Mouse (Mus musculus): ENCODE data around the gene Mrto4. TPM values are rescaled to one million over a fixed set of nuclear protein-coding genes. Genes with fewer than 3 reads are reported as not detected.
A peak's percentile ranks its signal among the peaks of the same experiment; 100 is the strongest.

Gene Mrto4
- polyA plus RNA-seq, 1 experiment = 192 TPM

DNA sequence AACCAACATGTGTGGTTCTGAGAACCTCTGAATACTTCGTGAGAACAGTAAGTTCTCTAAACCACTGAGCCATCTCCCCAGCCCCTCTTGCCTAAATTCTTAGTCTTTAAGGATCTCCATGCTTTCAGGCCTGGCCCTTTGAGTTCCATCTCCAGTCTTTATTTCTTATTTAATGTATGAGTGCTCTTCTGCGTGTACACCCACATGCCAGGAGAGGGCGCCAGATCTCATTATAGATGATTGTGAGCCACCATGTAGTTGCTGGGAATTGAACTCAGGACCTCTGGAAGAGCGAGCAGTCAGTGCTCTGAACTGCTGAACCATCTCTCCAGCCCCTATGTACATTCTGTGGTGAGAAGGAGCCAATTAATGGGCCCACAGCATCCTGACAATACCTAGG is 39.7 kb downstream of the Mrto4 start:
- no peaks in the 10 kb centered on the region for H3K36me3 ChIP-seq (ENCODE audit: control insufficient read depth, insufficient read depth)
- H3K4me3 ChIP-seq (ENCODE audit: insufficient read depth, poor library complexity, severe bottlenecking) = no peak overlapping the region
- no peak for TF ChIP-seq USF1 (IDR thresholded peaks at IDR 0.05; ENCODE audit: low read depth)
- no peak for TF ChIP-seq MYOG (IDR thresholded peaks at IDR 0.05; ENCODE audit: control insufficient read depth, extremely low read depth, insufficient read length)
- TF ChIP-seq MAX (IDR thresholded peaks at IDR 0.05) = no peak
- no peak for TF ChIP-seq MYOD1 (IDR thresholded peaks at IDR 0.05; ENCODE audit: control insufficient read depth, insufficient read length, low read depth)
- TF ChIP-seq CEBPB (IDR thresholded peaks at IDR 0.05; ENCODE audit: low read depth) = no peak
- no peak for TF ChIP-seq CTCF (IDR thresholded peaks at IDR 0.05; ENCODE audit: control insufficient read depth, insufficient read depth, insufficient read length)
- TF ChIP-seq FOSL1 (IDR thresholded peaks at IDR 0.05; ENCODE audit: insufficient read depth, low read length, poor library complexity, severe bottlenecking) = no peak
- no peak overlapping the region for H3ac ChIP-seq (ENCODE audit: control insufficient read depth, insufficient read length, low read depth)
- no peaks in the 10 kb centered on the region for H3K27me3 ChIP-seq (ENCODE audit: control insufficient read depth, insufficient read depth, insufficient read length)
- no peaks in the 10 kb centered on the region for H3K79me3 ChIP-seq (ENCODE audit: low read depth)
- H3K79me2 ChIP-seq (ENCODE audit: control insufficient read depth, insufficient read depth) = no peaks in the 10 kb centered on the region

DNA sequence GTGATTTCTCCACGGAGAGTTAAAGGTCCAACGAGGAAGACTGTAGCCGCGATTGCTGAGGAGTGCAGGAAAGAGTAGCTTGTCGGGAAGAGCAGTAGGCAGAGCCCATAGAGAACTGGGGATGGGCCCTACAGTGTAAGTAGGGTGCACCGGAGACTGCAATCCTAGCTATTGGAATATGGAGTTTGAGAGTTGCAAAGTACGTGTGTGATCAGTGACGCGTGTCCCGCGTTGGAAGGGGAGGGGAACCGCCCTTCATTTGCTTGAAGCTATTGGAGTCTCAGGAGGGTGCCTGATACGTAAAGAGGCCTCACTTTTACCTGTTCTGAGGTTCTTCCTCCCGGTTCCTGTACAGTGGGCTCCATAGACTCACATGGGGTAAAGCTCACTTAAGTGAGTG is 40.7 kb downstream of the Mrto4 start:
- no peaks in the 10 kb centered on the region for H3K79me3 ChIP-seq (ENCODE audit: low read depth)
- no peak overlapping the region for H3K4me3 ChIP-seq (ENCODE audit: insufficient read depth, poor library complexity, severe bottlenecking)
- H3ac ChIP-seq (ENCODE audit: control insufficient read depth, insufficient read length, low read depth) = peak overlapping the region; percentile 10
- TF ChIP-seq MAX (IDR thresholded peaks at IDR 0.05) = no peak
- no peak for TF ChIP-seq MYOD1 (IDR thresholded peaks at IDR 0.05; ENCODE audit: control insufficient read depth, insufficient read length, low read depth)
- TF ChIP-seq USF1 (IDR thresholded peaks at IDR 0.05; ENCODE audit: low read depth) = no peak
- no peak for TF ChIP-seq CEBPB (IDR thresholded peaks at IDR 0.05; ENCODE audit: low read depth)
- no peak for TF ChIP-seq FOSL1 (IDR thresholded peaks at IDR 0.05; ENCODE audit: insufficient read depth, low read length, poor library complexity, severe bottlenecking)
- no peak for TF ChIP-seq MYOG (IDR thresholded peaks at IDR 0.05; ENCODE audit: control insufficient read depth, extremely low read depth, insufficient read length)
- no peak for TF ChIP-seq CTCF (IDR thresholded peaks at IDR 0.05; ENCODE audit: control insufficient read depth, insufficient read depth, insufficient read length)
- H3K79me2 ChIP-seq (ENCODE audit: control insufficient read depth, insufficient read depth) = no peaks in the 10 kb centered on the region
- H3K36me3 ChIP-seq (ENCODE audit: control insufficient read depth, insufficient read depth) = no peaks in the 10 kb centered on the region
- H3K27me3 ChIP-seq (ENCODE audit: control insufficient read depth, insufficient read depth, insufficient read length) = no peaks in the 10 kb centered on the region

DNA sequence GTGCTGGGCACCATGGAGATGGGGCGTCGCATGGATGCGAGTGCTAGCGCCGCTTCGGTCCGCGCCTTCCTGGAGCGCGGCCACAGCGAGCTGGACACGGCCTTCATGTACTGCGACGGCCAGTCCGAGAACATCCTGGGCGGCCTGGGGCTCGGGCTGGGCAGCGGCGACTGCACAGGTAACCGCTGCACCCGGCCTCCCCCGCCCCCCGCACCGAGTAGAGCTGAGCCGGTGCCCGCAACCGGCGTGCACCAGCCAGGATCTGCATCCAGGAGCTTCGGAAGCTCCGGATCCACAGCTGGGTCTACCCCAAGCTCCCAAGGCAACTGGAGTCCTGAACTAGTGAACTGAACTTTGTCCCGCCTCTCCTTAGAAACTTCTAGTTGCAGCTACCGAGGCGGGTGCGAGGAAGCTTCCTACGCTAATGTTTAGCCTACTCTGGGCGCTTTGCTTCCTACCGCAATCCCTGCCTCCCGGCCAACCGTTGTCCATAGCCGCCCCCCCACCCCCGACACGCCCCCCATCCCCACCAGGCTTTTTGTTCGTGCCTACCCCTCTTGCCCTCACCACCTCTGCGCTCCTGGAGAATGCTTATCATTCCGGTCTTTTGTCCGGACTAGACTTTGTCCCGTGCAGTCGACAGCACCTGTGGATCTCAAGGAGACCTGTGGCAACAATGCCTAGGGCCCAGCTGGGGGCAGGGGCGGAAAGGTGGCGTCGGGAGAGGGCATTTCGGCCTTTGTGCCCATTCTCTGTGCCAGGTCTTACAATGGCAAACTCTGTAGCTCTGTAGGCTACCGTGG is 41.3 kb downstream of the Mrto4 start:
- no peaks in the 10 kb centered on the region for H3K27me3 ChIP-seq (ENCODE audit: control insufficient read depth, insufficient read depth, insufficient read length)

DNA sequence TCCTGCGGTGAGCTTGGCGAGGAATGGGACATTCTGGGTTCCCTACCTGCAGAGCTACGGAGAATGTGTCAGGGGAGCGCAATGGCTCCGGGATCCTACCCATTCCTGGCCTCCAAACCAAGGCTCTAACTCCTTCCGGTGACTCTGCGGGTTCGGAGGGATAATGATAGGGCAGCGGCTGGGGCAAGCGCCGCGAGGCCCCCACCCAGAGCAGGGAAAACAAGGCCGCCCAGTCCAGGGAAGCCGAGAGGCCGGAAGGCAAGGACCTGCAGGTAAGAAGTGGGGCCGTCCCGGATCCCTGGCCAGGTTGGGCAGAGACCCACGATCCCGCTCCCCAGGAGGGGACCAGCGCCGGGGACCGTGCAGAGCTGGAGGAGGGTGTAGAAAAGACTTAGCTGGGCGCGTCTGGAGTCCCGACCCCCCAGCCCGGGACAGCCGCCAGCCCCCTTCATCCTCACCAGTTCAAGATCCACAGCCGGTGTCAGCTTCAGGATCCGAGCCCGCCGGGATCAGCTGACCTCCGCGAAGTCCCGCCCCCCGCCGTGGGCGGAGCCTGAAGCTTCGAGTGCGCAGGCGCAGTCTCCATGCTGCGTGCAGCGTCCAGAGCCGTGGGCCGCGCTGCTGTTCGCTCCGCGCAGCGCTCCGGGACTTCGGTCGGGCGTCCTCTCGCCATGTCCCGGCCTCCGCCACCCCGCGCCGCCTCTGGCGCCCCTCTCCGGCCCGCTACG is 42.0 kb downstream of the Mrto4 start, which contains the start of the genes Pqlc2 and Akr7a5:
Gene Pqlc2 (minus strand): TSS at position 538 of the 728 bp plus-strand sequence.
Gene Akr7a5 (plus strand): TSS at position 574 of the 728 bp plus-strand sequence.
- Histone ChIP-seq H3K4me3 (ENCODE audit: insufficient read depth, poor library complexity, severe bottlenecking) (peak within 1 kb of the TSS; percentile 48), H3K79me3 (ENCODE audit: low read depth) (no peaks in the 10 kb centered on the region), H3K36me3 (ENCODE audit: control insufficient read depth, insufficient read depth) (no peaks in the 10 kb centered on the region), H3K79me2 (ENCODE audit: control insufficient read depth, insufficient read depth) (no peaks in the 10 kb centered on the region), H3ac (ENCODE audit: control insufficient read depth, insufficient read length, low read depth) (peak within 1 kb of the TSS; percentile 88), H3K27me3 (ENCODE audit: control insufficient read depth, insufficient read depth, insufficient read length) (no peaks in the 10 kb centered on the region)
- TF ChIP-seq MYOG (IDR thresholded peaks at IDR 0.05; ENCODE audit: control insufficient read depth, extremely low read depth, insufficient read length) (no peak), USF1 (IDR thresholded peaks at IDR 0.05; ENCODE audit: low read depth) (peak; percentile 80), MAX (IDR thresholded peaks at IDR 0.05) (peak; percentile 35)

More for the DNA sequence above, 41.3 kb downstream of the Mrto4 start:
- Histone ChIP-seq H3K79me3 (ENCODE audit: low read depth) (no peaks in the 10 kb centered on the region), H3ac (ENCODE audit: control insufficient read depth, insufficient read length, low read depth) (peak overlapping the region; percentile 88), H3K79me2 (ENCODE audit: control insufficient read depth, insufficient read depth) (no peaks in the 10 kb centered on the region), H3K36me3 (ENCODE audit: control insufficient read depth, insufficient read depth) (no peaks in the 10 kb centered on the region), H3K4me3 (ENCODE audit: insufficient read depth, poor library complexity, severe bottlenecking) (peak overlapping the region; percentile 48)
- TF ChIP-seq CEBPB (IDR thresholded peaks at IDR 0.05; ENCODE audit: low read depth) (no peak), USF1 (IDR thresholded peaks at IDR 0.05; ENCODE audit: low read depth) (no peak), MYOG (IDR thresholded peaks at IDR 0.05; ENCODE audit: control insufficient read depth, extremely low read depth, insufficient read length) (no peak), MYOD1 (IDR thresholded peaks at IDR 0.05; ENCODE audit: control insufficient read depth, insufficient read length, low read depth) (no peak), CTCF (IDR thresholded peaks at IDR 0.05; ENCODE audit: control insufficient read depth, insufficient read depth, insufficient read length) (no peak), FOSL1 (IDR thresholded peaks at IDR 0.05; ENCODE audit: insufficient read depth, low read length, poor library complexity, severe bottlenecking) (no peak), MAX (IDR thresholded peaks at IDR 0.05) (no peak)

DNA sequence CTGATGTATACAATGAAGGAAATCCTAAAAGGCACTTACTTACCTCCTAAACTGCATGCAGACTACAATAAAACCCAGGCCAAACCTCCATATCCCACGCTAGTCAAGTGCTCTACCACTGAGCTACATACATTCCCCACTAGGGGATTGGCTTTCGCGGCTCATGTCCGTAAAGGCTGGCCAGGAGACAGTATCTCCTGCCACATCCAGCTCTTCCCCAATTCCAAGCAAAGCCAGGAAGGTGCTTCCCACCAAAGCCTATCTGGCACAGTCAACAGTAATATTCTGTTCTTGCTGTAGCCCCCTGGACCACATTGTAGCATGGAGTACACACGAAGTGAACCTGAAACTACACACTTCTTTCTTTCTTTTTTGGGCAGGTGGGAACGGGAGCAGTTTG is 42.7 kb downstream of the Mrto4 start:
- H3K4me3 ChIP-seq (ENCODE audit: insufficient read depth, poor library complexity, severe bottlenecking) = peak overlapping the region; percentile 48
- no peaks in the 10 kb centered on the region for H3K36me3 ChIP-seq (ENCODE audit: control insufficient read depth, insufficient read depth)
- TF ChIP-seq CEBPB (IDR thresholded peaks at IDR 0.05; ENCODE audit: low read depth) = no peak
- no peaks in the 10 kb centered on the region for H3K79me2 ChIP-seq (ENCODE audit: control insufficient read depth, insufficient read depth)
- no peak overlapping the region for H3ac ChIP-seq (ENCODE audit: control insufficient read depth, insufficient read length, low read depth)
- H3K79me3 ChIP-seq (ENCODE audit: low read depth) = no peaks in the 10 kb centered on the region
- H3K27me3 ChIP-seq (ENCODE audit: control insufficient read depth, insufficient read depth, insufficient read length) = no peaks in the 10 kb centered on the region
